Mouse (Mus musculus) 416B (cell line): ENCODE results near the gene Slc35g3.

Source experiments
- DNase-seq: peaks from one replicate; pipeline ENCODE4 v3.0.0; 2011; ENCODE audit warnings: low read depth

The Slc35g3 gene

DNA sequence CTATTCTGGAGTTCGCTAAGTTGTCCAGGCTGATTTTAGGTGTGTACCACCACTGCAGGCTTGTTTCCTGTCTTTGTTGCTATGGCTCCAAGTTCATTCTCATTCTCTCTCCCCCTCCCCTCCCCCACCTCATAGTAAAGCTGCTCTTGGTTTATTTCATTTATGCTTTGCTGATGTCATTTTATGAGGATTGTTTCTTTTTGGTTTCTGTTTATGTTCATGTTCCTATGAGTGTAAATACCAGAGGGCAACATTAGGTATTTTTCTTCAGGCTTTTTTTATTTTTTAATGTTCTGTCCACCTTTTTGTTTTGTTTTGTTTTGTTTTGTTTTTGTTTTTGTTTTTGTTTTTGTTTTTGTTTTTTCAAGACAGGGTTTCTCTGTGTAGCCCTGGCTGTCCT, at the start of gene Slc35g3:
Slc35g3 (minus strand) TSS at position 101 of the 400 bp plus-strand sequence.
- no peak for DNase-seq

DNA sequence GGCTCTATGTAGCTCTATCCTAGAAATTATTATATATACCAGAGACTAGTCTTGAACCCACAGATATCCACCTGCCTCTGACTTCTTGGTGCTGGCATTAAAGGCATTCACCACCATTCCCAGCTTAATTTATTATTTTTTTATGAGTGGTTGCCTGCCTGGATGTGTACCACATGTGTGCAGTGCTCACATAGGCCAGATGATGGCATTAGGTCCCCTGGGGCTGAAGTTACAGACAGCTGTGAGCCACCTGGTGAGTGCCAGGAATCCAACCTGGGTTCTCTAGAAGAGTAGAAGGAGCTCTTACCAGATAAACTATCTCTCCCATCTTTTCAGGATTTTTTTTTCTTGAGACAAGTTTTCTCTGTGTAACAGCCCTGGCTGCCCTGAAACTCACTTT, 48.5 kb upstream of the Slc35g3 start:
- no peak for DNase-seq

DNA sequence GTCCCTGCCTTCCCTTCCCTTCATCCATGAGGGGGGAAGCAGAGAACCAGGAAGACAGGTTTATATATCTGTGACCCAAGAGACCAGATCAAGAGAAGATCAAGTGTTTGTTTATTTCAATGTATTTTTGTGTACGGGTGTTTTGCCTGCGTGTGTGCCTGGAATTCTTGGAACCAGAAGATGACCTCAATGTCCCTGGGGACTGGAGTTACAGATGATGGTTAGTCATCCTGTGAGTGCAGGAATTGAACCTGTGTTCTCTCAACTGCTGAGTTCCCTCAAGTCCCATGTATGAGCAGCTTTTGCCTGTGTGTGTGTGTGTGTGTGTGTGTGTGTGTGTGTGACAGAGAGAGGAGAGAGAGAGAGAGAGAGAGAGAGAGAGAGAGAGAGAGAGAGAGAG, 45.9 kb upstream of the Slc35g3 start:
- no peak for DNase-seq

DNA sequence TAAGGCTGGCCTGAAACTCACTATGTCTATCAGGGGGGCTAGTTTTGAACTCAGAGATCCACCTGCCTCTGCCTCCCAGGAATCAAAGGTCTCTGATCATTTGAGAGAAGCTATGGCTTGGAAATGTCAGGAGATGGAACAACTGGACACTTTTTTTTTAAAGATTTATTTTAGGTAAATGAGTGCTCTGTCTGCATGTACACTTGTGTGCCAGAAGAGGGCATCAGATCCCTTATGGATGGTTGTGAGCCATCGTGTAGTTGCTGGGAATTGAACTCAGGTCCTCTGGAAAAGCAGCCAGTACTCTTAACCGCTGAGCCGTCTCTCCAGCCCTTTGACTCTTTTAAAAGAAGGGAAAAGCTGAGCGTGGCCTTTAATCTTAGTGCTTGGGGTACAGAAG, 44.6 kb upstream of the Slc35g3 start:
- DNase-seq = peak; percentile 34

DNA sequence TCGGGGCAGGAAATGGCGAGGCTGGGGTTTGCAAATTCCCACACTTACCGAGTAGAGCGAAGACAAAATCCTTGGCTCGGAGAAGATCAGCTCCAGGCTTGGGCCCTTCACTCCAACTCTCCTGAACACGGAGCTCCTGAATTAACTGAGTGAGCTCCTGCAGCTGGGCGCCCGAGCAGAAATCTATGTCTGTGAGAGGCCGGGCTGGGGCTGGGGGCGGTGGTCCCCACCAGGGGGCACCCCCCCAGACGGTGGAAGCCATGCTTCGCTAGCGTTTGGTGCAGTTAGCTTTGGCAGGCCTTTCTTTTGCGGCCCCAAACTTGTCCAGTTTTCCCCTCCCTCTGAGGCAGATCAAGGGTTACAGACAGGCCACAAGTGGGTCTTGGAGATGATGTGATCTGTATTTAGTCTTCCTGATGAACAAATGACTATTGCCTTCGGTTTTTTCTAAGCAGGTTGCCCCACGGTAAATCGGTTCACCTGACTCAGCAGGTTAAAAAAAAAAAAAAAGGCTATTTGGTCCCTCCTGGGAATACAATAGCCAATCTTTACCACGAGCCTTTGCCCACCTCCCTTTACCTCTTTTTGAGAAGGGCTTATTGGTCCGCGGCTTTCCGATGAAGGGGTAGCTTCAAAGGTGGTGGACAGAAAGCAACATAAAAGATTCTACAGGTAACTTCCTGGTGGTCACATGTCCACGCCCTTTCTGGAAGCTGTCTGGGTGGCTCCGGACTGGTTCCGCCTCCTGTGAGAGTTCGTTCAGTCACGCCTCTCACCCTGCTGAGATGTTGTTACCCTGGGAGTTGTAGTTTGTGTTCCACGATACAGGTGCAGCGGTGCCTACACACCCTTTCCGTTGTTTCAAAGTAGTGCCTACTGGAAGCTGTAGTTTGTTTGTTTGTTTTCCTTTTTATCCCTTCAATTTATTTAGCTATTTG, 43.5 kb upstream of the Slc35g3 start, which contains the start of gene Tmem102:
Tmem102 (minus strand) TSS at position 653 of the 938 bp plus-strand sequence.
- no peak for DNase-seq

DNA sequence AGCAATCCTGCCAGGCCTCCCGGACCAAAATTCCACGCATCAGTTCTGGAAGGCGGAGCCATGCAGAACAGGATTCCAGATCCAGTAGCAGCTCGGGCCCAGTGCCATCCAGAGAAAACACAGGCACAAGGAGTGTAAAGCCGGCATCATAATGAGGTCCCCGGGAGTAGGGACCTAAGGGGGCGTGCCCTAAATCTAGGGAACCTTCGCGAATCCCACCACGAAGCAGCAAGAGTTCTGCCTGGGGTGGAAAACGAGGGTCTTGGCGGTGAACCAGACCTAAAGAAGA, 42.8 kb upstream of the Slc35g3 start:
- no peak for DNase-seq

- peak; percentile 52 for DNase-seq
Observed at GRCm38 (mm10) chr11:69803786-69804651, 42.3 kb upstream of the Slc35g3 start.

DNA sequence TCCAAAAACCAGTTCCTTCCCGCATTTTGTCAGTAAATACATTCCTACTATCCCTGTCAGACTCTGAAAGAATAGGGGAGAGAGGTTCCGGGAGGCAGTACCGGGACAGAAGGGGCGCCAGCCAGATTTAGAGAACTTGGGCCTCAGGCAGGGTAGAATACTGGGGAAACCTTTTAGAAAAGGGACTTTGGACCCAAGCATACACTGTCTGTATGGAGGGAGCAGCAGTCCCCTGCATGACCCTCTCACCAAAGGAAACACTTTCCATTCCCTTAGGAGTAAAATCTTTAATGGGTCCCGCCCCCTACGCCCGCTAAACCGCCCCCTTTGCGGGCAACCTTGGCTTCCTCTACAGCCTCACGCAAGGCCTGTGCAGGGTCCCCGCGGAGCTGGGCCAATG, 41.6 kb upstream of the Slc35g3 start:
- peak; percentile 24 for DNase-seq

DNA sequence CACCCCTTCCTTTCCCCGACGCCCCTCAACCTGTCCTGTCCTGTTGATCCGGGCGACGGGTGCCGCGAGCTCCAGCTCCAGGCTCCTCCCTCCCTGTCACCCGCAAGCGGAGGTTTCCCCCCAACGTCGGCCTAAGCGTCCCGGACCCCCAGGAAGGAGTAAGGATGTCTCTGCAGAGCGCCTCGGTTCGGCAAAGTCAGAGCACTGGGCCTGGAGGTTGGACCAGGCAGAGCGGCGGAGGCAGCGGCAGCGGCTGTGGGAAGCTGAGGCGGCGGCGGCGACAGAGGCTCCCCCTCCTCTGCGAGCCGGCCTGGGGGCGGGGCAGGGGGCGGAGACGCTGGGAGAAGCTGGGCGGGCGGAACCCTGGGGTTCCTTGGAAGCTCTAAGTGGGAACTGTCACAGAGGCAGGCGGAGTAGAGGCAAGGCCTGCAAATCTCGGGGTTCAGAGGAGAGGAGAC, 40.9 kb upstream of the Slc35g3 start:
- DNase-seq = peak; percentile 70

DNA sequence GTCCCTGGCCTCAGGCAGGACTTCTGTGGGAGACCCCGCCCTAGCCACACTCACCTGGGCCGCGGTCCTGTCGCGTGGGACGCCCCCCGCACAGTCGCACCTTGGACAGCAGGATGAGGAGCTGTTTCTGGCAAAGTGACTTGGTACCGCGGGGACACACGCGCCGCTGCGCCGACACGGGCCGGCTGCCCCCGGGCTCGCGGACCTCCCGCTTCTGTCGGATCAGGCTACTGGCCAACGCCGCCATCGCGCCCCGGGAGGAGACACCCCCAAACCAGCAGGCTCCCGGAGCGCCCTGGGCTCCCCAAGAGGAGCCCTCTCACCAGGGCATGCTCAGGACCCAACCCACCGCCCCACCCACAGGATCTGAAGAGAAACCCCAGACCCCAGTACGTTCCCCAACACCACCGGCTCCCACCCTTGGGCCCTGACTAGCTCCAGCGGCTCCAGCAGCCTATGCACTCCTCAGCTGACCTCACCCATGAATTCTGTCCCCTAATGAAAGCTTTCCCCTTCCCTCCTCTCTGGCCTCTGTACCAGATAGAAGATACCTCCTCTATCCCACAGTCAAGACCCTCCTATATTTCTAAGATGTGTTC, 39.7 kb upstream of the Slc35g3 start, which contains the start of gene Fgf11:
Fgf11 (minus strand) TSS at position 479 of the 599 bp plus-strand sequence.
- DNase-seq = no peak

DNA sequence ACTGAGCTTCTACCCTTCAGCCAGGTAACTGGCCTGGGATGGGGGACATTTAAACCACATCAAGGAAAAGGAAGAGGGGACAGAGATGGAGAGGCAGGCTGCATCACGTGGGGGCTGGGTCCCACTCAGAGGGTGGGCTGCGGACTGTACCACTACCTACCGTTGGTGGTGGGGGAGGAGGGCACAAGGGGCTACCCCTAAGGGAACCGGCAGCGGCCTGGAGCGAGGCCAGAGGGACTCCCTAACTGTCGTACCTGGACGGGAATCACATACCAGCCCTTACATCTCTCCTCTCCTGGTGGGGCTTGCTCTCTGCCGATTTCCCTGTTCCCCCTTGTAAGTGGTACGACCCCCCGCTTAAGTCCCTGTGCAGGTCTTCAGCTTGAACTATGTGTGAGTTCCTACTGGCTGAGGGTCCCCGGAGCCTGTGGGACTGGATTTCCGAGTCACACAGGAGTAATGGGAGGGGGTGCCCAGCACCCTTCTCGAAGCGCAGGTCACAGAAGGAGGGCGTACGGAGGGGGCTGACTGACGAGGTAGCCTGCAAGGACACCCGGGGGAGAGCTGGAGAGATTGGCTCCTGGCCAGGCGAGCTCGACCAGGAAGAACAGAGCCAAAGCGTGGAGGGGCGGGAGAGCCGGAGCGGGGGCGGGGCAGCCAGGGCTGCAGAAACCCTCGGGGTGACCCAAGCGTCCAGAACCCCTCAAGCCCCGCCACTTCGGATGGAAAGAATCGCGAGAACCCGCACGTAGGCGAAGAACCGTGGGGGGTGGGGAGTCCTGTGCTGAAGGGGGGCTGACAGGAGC, 38.8 kb upstream of the Slc35g3 start:
- DNase-seq = no peak

DNA sequence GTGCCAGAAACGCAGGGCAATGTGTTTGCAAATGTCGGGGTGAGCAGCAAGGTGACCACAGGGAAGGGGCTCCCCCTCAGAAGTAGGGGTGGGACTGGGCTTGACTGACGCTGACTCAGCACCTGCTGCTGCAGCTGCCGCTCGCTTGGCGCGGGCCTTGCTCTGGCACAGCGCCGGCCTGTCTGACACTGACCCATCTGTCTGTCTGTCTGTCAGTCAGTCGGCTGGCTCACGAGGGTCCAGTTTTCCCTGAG, 38.3 kb upstream of the Slc35g3 start:
- DNase-seq = no peak

DNA sequence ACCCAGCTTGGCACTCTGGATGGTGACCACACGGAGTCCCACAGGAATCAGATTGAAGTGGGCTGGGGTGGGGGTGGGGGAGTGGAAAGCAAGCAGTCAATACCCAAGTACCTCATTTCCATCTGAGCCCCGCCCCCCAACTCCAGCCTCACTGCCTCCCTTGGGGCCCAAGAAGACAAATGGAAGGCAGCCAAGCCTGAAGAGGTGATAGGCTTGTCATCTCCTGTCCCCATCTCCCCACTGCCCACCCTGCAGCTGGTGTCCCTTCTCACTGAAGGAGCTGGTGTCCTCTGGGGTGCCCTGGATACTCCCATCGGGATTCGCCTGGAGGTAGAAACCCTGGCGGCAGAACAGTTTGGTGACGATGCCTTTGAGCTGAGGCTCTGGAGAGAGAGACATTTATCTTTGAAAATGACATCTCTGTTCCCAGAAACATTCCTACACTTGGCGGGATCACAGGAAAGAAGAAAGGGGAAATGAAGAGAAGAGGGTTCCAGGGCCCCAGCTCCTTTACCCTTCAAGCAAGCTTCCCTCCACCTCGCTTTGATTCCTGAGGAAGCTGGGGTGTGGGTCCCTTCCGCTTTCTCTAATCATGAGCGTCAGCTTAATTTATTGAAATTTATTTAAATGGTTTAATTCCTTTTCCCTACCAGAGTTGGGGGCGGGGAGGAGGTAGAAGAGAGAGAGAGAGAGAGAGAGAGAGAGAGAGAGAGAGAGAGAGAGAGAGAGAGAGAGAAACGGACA, 37.8 kb upstream of the Slc35g3 start:
- DNase-seq = no peak

- peak; percentile 49 for DNase-seq
Observed at GRCm38 (mm10) chr11:69797924-69798323, 36.2 kb upstream of the Slc35g3 start.

- DNase-seq = no peak
Observed at GRCm38 (mm10) chr11:69795983-69796435, 34.2 kb upstream of the Slc35g3 start.

GRCm38 (mm10) chr11:69795168-69795982, 33.6 kb upstream of the Slc35g3 start, which contains the start of gene Chrnb1:
TSS of gene Chrnb1 (minus strand) at chr11:69795943.
- peak; percentile 99 for DNase-seq

DNA sequence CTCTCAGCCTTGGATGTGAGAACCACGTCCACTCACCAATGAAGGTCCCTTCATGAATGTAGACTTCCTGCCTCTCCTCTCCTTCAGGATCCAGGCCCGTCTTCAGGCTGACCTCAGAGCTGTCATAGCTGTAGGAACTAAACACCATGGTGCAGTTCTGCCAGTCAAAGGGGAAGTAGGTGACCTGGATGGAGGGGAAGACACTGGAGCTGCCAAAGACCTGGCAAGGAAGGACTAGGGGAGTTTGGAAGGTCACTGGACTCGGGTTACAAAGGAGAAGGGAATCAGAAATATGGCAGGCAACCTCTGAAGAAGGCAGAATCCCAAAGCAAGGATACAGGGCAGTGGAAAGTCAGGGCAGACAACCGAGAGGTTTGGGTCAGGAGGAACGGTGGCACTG, 31.7 kb upstream of the Slc35g3 start:
- DNase-seq = no peak

DNA sequence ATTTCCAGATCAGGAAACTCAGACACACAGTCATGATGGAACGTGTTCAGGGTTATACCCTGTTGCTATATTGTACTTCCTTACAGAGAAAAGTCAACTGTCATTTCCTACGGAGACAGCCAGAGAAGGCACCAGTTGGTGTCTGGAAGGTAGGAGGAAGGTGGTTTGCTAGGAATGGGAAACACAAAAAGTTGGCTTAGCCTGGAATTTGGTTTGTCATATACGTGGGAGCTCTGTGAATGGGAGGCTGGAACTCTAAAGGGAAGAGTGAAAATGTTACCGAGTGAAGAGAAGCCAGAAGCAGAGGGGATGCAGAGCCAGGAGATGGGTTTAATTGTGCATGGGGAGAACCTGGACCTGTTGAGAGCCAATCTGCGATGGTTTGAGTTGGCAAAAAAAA, 29.7 kb upstream of the Slc35g3 start:
- DNase-seq = no peak

GRCm38 (mm10) chr11:69789431-69789830, 27.7 kb upstream of the Slc35g3 start:
- no peak for DNase-seq

- no peak for DNase-seq
Observed at GRCm38 (mm10) chr11:69787306-69787705, 25.5 kb upstream of the Slc35g3 start.
